Mouse (Mus musculus) limb, embryonic 11.5 days (tissue): ENCODE measurements around the gene Cbx6. TPM values are rescaled to one million over a fixed set of nuclear protein-coding genes. Genes with fewer than 3 reads are reported as not detected.
"Not testable (repeated sequence)": the region's sequence is repeated elsewhere in the genome, so short reads cannot be mapped to it uniquely, and the experiment has no call there.

ENCODE experiments used
- ATAC-seq: fragments of 200-750 bp; cut with Nextera tagmentation; 2 replicates; pipeline ENCODE4 v1.8.0; 2017; ENCODE audit warnings: low read depth; ENCODE audit not compliant: insufficient number of reproducible peaks, low FRiP score, low TSS enrichment
- DNase-seq: peaks from one replicate; pipeline ENCODE4 v3.0.0-alpha.2; 2015; ENCODE audit warnings: low spot score
- H3K27ac ChIP-seq: fragments of 300-500 bp; sonication (generic); replicated peaks from 2 replicates; pipeline ENCODE4 v1.5.1; 2014; ENCODE audit warnings: low read depth, mild to moderate bottlenecking, low read length
- H3K27me3 ChIP-seq: fragments of 300-500 bp; sonication (generic); 2 replicates; pipeline ENCODE4 v1.6.1; 2014; ENCODE audit warnings: mild to moderate bottlenecking, low read length, mixed read lengths; ENCODE audit not compliant: control insufficient read depth, insufficient read depth
- H3K36me3 ChIP-seq: fragments of 300-500 bp; sonication (generic); 2 replicates; pipeline ENCODE4 v1.6.1; 2014; ENCODE audit warnings: mild to moderate bottlenecking, low read length, moderate library complexity, mixed read lengths; ENCODE audit not compliant: control insufficient read depth, insufficient read depth
- H3K4me1 ChIP-seq: fragments of 300-500 bp; sonication (generic); 2 replicates; pipeline ENCODE4 v1.6.1; 2014; ENCODE audit warnings: low read length, mixed read lengths; ENCODE audit not compliant: control insufficient read depth, insufficient read depth
- H3K4me2 ChIP-seq: fragments of 300-500 bp; sonication (generic); 2 replicates; pipeline ENCODE4 v1.6.1; 2014; ENCODE audit warnings: low read depth, mild to moderate bottlenecking, moderate library complexity; ENCODE audit not compliant: severe bottlenecking
- H3K4me3 ChIP-seq: fragments of 300-500 bp; sonication (generic); 2 replicates; pipeline ENCODE4 v1.5.1; 2014; ENCODE audit warnings: low read depth, low read length
- H3K9ac ChIP-seq: fragments of 300-500 bp; sonication (generic); 2 replicates; pipeline ENCODE4 v1.6.1; 2014; ENCODE audit warnings: mild to moderate bottlenecking, low read length
- H3K9me3 ChIP-seq: fragments of 300-500 bp; sonication (generic); 2 replicates; pipeline ENCODE4 v1.6.1; 2016; ENCODE audit warnings: low read length; ENCODE audit not compliant: control insufficient read depth
- WGBS: fragments of 180-500 bp; shearing (Covaris S2); extraction: QIAGEN DNeasy Blood & Tissue Kit; methylation state at CpG from one replicate; pipeline ENCODE4 v1.1.7; 2014; 5-methylcytosine and 5-hydroxymethylcytosine counted together
- polyA plus RNA-seq: library from polyadenylated mRNA; unstranded; fragments of >200 nt; fragmentation: Nextera tagmentation; extraction: Ambion mirVana; gene quantifications from 2 replicates; pipeline ENCODE4 v1.2.1, GENCODE M21; 2014

Gene Cbx6
- polyA plus RNA-seq, 1 experiment from 2014 or later: 12.5 TPM

DNA sequence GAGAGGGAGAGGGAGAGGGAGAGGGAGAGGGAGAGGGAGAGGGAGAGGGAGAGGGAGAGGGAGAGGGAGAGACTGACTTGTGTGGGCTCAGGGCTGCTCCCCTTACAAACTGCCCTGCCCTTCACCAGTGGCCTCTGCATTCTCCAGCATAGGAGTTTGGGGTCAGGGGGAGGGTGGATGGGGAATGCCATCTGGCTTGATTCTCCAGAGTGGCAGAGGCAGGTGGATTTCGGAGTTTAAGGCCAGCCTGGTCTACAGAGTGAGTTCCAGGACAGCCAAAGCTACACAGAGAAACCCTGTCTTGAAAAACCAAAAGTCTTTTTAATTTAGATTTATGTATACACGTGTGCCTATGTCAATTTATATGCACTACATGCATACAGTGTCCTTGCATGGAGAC lies 21.6 kb downstream of the Cbx6 start:
- not testable (repeated sequence) for H3K9ac ChIP-seq, H3K9me3 ChIP-seq, H3K4me3 ChIP-seq, H3K36me3 ChIP-seq, ATAC-seq, H3K27ac ChIP-seq, H3K4me1 ChIP-seq, H3K4me2 ChIP-seq, H3K27me3 ChIP-seq, DNase-seq
- 70% methylated on average over 2 of the region's 2 CpGs for WGBS

DNA sequence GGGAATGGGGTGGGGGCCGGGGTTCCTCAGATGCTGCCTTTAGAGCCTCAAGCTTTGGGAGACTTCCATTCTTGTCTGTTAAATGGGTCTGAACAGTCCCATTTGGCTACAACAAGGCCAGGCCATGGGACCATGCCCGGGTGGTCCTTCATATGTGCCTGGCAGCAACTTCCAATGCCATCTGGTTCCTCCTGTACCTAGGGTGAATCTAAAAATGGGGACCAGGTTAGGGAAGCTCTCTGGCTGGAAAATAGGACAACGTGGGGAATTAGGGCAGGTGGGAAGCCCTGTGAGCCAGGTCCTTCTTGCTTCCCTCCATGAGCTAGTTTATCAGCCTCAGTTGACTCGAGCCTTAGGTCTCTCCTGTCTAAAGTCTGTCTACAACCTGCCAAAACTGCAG lies 23.5 kb downstream of the Cbx6 start:
- no peak overlapping the region for H3K4me2 ChIP-seq
- no peak for DNase-seq
- peaks cover 17% of the 10 kb centered on the region for H3K27me3 ChIP-seq
- no peak overlapping the region for H3K9ac ChIP-seq
- no peak overlapping the region for H3K27ac ChIP-seq
- H3K9me3 ChIP-seq: no peaks in the 10 kb centered on the region
- 67% methylated on average over 4 of the region's 4 CpGs for WGBS
- ATAC-seq: no peak
- no peak overlapping the region for H3K4me3 ChIP-seq
- H3K36me3 ChIP-seq: no peaks in the 10 kb centered on the region
- H3K4me1 ChIP-seq: no peaks in the 10 kb centered on the region

DNA sequence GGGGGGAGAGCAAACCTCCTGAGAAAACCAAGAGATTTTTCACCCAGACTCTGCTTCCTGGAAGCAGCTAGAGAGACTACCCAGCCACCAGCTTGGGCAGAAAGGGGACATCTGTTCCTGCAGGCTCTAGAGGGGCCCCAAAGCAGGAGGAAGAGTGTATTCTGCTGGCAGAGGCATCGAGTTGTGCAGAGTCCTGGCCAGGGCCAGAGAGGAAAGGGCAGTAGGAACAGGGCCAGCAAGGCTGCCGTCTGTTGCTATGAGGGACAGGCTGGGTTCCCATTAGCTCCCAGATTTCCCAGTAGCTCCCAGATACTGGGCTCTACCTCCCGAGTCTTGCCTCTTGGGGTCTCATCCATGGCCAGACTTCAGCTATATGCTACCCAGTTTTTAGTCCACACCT lies 24.4 kb downstream of the Cbx6 start:
- no peak overlapping the region for H3K27ac ChIP-seq
- H3K4me1 ChIP-seq: 0 out of 2 replicates have a peak, but pooled peaks cover under 1% of the 10 kb centered on the region
- H3K9ac ChIP-seq: no peak overlapping the region
- 61% methylated on average over 3 of the region's 3 CpGs for WGBS
- H3K27me3 ChIP-seq: peaks cover 26% of the 10 kb centered on the region
- no peak for DNase-seq
- no peaks in the 10 kb centered on the region for H3K36me3 ChIP-seq
- H3K9me3 ChIP-seq: no peaks in the 10 kb centered on the region
- no peak overlapping the region for H3K4me2 ChIP-seq
- H3K4me3 ChIP-seq: no peak overlapping the region
- ATAC-seq: no peak

DNA sequence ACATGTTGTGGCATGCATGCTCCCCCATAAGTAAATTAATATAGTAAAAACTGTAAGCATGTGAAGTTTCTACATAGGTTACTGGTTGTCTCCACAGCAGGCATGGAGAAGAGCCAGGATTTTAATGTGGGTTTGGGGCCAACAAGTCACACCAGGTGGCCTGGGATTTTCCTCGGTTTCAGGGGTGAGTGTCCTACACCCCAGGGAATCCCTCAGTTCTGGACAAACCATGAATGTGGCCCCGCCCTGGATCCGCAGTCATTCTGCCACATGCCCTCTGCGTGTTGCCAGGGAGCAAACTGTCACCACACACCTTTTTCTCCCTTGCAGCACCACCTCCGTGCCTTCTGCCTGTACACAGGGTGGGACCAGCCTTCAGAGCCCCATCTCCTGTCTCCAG lies 25.8 kb downstream of the Cbx6 start:
- 59% methylated on average over 5 of the region's 5 CpGs for WGBS
- H3K4me1 ChIP-seq: peaks cover 8% of the 10 kb centered on the region; the same call in 1 of the 2 replicates
- H3K4me2 ChIP-seq: no peak overlapping the region
- no peaks in the 10 kb centered on the region for H3K36me3 ChIP-seq
- peaks cover 40% of the 10 kb centered on the region for H3K27me3 ChIP-seq
- ATAC-seq: no peak
- no peak overlapping the region for H3K4me3 ChIP-seq
- H3K9me3 ChIP-seq: no peaks in the 10 kb centered on the region
- H3K9ac ChIP-seq: no peak overlapping the region
- no peak overlapping the region for H3K27ac ChIP-seq
- no peak for DNase-seq

DNA sequence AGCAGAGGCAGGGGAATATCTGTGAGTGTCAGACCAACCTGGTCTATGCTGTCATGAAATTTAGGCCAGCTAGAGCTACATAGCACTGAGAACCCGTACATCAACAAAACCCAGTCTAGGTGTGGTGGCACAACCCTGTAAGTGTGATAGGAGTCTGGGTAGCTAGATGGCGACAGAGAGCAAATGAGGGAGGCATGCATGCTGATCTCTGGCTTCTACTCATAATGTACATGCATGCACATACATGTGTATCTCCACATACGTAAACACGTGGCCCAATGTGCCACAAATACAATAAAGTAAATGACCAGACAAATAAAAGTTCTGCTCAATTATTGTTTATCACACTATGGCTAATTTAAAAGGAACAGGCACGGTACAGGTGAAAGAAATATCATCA lies 26.4 kb downstream of the Cbx6 start:
- no peak overlapping the region for H3K27ac ChIP-seq
- H3K9ac ChIP-seq: no peak overlapping the region
- ATAC-seq (no peak), DNase-seq (peak; percentile 68)
- WGBS: 34% methylated on average over 5 of the region's 5 CpGs
- peaks cover 10% of the 10 kb centered on the region; the same call in 1 of the 2 replicates for H3K4me1 ChIP-seq
- no peaks in the 10 kb centered on the region for H3K36me3 ChIP-seq
- H3K4me2 ChIP-seq: no peak overlapping the region
- no peaks in the 10 kb centered on the region for H3K9me3 ChIP-seq
- peaks cover 45% of the 10 kb centered on the region for H3K27me3 ChIP-seq
- H3K4me3 ChIP-seq: no peak overlapping the region

DNA sequence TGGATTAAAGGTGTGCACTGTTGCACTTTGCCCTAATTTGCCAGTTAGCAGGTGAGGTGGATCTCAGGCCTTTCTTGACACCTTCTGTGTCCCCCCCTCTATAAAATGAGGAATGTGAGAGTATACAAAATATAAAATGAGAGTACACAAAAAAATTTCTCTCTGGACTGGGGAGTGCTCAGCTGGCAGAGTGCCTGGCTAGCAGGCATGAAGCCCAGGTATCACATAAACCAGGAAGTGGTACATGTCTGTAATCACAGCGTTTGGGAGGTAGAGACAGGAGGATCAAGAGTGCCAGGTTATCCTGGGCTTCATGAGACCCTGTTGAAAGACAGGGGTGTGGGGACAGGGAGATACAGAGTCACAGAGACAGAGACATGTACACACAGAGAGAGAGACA lies 27.4 kb downstream of the Cbx6 start:
- H3K4me1 ChIP-seq: peaks cover 10% of the 10 kb centered on the region; the same call in 1 of the 2 replicates
- ATAC-seq (no peak), DNase-seq (no peak)
- no peak overlapping the region for H3K4me2 ChIP-seq
- no peak overlapping the region for H3K9ac ChIP-seq
- H3K4me3 ChIP-seq: no peak overlapping the region
- H3K9me3 ChIP-seq: no peaks in the 10 kb centered on the region
- peaks cover 55% of the 10 kb centered on the region for H3K27me3 ChIP-seq
- WGBS: 54% methylated on average over 1 of the region's 1 CpGs
- no peak overlapping the region for H3K27ac ChIP-seq
- H3K36me3 ChIP-seq: no peaks in the 10 kb centered on the region

DNA sequence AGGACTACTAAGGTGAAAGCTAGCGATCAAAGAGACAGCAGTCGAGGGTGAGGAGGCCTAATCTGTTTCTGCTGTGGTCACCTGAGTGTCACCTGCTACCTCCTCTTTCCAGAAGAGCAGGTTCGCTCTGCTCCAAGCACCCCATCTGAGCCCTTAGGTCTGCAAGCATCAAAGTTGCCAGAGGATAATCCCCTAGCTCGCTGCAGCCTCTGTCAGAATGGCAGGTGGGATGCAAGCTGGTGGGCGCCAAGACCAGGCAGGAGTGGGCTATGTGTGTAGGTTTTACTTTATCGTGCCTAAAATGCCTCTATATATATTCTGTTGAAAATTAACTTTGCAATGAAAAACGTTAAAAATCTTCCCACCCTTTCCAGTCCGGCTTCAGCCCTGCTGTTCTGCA lies 29.2 kb downstream of the Cbx6 start:
- ATAC-seq (no peak), DNase-seq (no peak)
- H3K9me3 ChIP-seq: no peaks in the 10 kb centered on the region
- no peaks in the 10 kb centered on the region for H3K36me3 ChIP-seq
- H3K4me2 ChIP-seq: peak overlapping the region; percentile 95
- peak overlapping the region; percentile 44 for H3K4me3 ChIP-seq
- H3K9ac ChIP-seq: no peak overlapping the region
- WGBS: 20% methylated on average over 8 of the region's 8 CpGs
- H3K27me3 ChIP-seq: peaks cover 62% of the 10 kb centered on the region
- H3K27ac ChIP-seq: no peak overlapping the region
- peaks cover 10% of the 10 kb centered on the region; the same call in 1 of the 2 replicates for H3K4me1 ChIP-seq

DNA sequence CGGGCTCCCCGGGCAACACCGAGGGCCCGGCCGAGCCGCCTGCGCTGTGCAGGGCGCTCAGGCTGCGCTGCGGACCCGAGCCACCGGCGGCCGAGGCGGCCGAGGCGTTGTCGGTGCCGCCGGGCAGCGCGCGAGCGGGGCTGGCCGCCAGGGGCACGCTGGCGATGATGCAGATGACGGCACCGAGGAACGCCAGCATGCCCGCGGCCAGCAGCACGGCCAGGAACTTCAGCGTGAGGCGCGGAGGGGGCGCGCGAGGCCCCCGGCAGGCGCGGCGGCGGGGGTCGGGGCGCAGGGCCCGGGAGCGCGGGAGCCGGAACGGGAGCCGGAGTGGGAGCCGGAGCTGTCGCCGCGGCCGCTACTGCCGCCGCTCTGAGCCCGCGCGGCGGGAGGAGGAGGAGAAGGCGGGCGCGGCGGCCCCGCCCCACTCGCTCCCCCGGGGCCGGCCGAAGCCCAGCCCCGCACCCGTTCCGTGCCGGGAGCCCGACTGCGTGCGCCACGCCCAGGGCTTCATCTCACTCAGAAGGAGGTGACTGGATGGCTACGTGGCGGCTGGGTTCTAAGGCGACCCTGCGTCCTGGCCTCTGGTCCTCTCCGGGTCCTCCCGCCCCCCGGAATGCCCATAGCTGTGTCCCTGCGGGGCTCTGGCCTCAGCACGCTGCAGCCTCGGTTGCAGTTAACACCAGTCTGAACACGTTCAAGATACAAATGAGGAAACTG lies 30.0 kb downstream of the Cbx6 start, which contains the start of gene Nptxr:
TSS of gene Nptxr (minus strand) at position 415 of the 720 bp plus-strand sequence.
- WGBS: under 1% methylated on average over 72 of the region's 91 CpGs
- peak; percentile 41; the same call in 1 of the 2 replicates for ATAC-seq
- Histone ChIP-seq H3K27ac (no peak within 1 kb of the TSS), H3K4me2 (peak within 1 kb of the TSS; percentile 95), H3K9me3 (no peaks in the 10 kb centered on the region), H3K27me3 (peaks cover 65% of the 10 kb centered on the region), H3K4me3 (peak within 1 kb of the TSS; percentile 44), H3K9ac (peak within 1 kb of the TSS; percentile 45), H3K4me1 (peaks cover 10% of the 10 kb centered on the region; the same call in 1 of the 2 replicates), H3K36me3 (no peaks in the 10 kb centered on the region)
- DNase-seq: peak; percentile 62
